Mouse (Mus musculus) megakaryocyte progenitor cell, adult 5-6 weeks (primary cell): ENCODE measurements around the gene Ran. TPM values are rescaled to one million over a fixed set of nuclear protein-coding genes. Genes with fewer than 3 reads are reported as not detected.

Source experiments
- ATAC-seq: replicated peaks from 2 replicates; pipeline ENCODE4 v1.8.0; 2016; ENCODE audit warnings: mild to moderate bottlenecking, moderate TSS enrichment, inconsistent platforms; ENCODE audit not compliant: poor library complexity
- total RNA-seq, 2 experiments: library from RNA; stranded (forward) in 1 of 2; stranded (reverse) in 1 of 2; fragments of 157-497, 149-512 nt in 1 of 2; fragments of 200-1000 nt in 1 of 2; gene quantifications; 2 replicates each; pipeline versions ENCODE4 v1.2.3 to v1.2.4; 2015 to 2017

Gene Ran
- total RNA-seq, 2 experiments from 2014 or later, result 525 to 587 TPM

GRCm38 (mm10) chr5:129063037-129063791 lies 43.3 kb downstream of the Ran start:
- ATAC-seq, result peak; percentile 70

- no peak for ATAC-seq
Measured at GRCm38 (mm10) chr5:129063792-129064087, 43.9 kb downstream of the Ran start.

- ATAC-seq, result no peak
Measured at GRCm38 (mm10) chr5:129064186-129064585, 44.3 kb downstream of the Ran start.

DNA sequence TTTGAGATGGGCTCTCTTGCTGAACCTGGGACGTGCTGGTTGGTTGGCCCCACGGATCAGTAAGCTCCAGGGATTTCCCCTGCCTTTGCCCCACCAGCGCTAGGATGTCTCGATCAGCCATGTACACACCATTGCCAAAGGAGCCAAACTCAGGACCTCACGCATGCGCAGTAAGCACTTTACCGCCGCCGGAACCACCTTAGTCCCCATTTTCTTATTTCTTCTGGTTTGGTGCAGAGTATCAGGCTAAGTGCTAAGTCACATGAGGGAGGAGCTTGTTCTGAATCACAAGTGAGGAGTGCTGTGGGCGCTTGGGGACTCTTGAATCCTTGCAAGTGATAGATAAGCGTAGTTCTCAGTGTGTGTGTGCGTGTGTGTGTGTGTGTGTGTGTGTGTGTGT lies 45.4 kb downstream of the Ran start:
- peak; percentile 37; the same call in 1 of the 2 replicates for ATAC-seq

DNA sequence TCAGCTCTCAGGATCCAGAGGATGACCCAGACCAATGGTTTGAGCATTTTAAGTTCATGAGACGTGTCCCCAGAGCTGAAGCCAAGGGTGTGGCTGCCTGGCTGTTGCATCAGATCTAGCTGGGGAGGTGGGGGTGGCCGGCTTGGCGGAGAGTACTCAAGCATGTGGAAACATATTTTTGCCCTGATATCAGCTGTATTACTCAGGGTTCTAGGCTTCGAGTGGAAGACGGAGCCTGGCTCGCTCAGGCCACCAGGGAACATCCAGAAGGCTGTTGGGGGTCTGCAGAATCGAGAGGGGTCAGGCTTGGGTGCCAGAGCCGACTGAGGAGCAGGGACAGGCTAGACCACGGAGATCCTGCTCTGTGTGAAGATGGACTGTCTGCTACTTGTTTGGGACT lies 46.1 kb downstream of the Ran start:
- ATAC-seq, result peak; percentile 45

GRCm38 (mm10) chr5:129066541-129067230 lies 46.8 kb downstream of the Ran start:
- ATAC-seq, result no peak

GRCm38 (mm10) chr5:129067231-129067834 lies 47.5 kb downstream of the Ran start:
- no peak for ATAC-seq

GRCm38 (mm10) chr5:129071761-129072280 lies 52.0 kb downstream of the Ran start:
- no peak for ATAC-seq

GRCm38 (mm10) chr5:129073404-129073803 lies 53.5 kb downstream of the Ran start:
- ATAC-seq, result no peak

Other genes starting within 250 kb of the Ran start
- not detected in 2 replicates for gene Rimbp2, start 66.6 kb upstream of the Ran start, total RNA-seq (2015)
- not detected in 2 replicates for gene Rimbp2, start 66.6 kb upstream of the Ran start, total RNA-seq (2017)
- 12.6 and 19.4 TPM in 2 replicates for gene Stx2, start 11.5 kb upstream of the Ran start, total RNA-seq (2015)
- gene Stx2, start 11.5 kb upstream of the Ran start, total RNA-seq (2017), result 24.3 and 26.0 TPM in 2 replicates
- gene Adgrd1, start 76.7 kb downstream of the Ran start, total RNA-seq (2015), result 0.15 and 0.59 TPM in 2 replicates
- 0.50 and 0.51 TPM in 2 replicates for gene Adgrd1, start 76.7 kb downstream of the Ran start, total RNA-seq (2017)